Mouse (Mus musculus) hindbrain, postnatal 0 days (tissue): Measurements from ENCODE around the gene Ovol2. TPM values are rescaled to one million over a fixed set of nuclear protein-coding genes. Genes with fewer than 3 reads are reported as not detected.

Source experiments
- ATAC-seq: fragments of 200-750 bp; cut with Nextera tagmentation; 2 replicates; pipeline ENCODE4 v1.8.0; 2017; ENCODE audit warnings: mild to moderate bottlenecking, moderate TSS enrichment, moderate library complexity
- DNase-seq: peaks from one replicate; pipeline ENCODE4 v3.0.0-alpha.2; 2015; ENCODE audit warnings: low spot score
- H3K27ac ChIP-seq: fragments of 300-500 bp; sonication (generic); 2 replicates; pipeline ENCODE4 v1.5.1; 2014; ENCODE audit warnings: mild to moderate bottlenecking
- H3K27me3 ChIP-seq: fragments of 300-500 bp; sonication (generic); 2 replicates; pipeline ENCODE4 v1.6.1; 2014; ENCODE audit warnings: low read length, mixed read lengths; ENCODE audit not compliant: insufficient read depth
- H3K36me3 ChIP-seq: fragments of 300-500 bp; sonication (generic); 2 replicates; pipeline ENCODE4 v1.6.1; 2014; ENCODE audit warnings: low read length, mixed read lengths; ENCODE audit not compliant: insufficient read depth
- H3K4me1 ChIP-seq: fragments of 300-500 bp; sonication (generic); 2 replicates; pipeline ENCODE4 v1.6.1; 2014; ENCODE audit warnings: antibody characterized with exemption, low read length, mixed read lengths; ENCODE audit not compliant: insufficient read depth
- H3K4me2 ChIP-seq: fragments of 300-500 bp; sonication (generic); 2 replicates; pipeline ENCODE4 v1.6.1; 2014; ENCODE audit warnings: low read depth, mild to moderate bottlenecking, low read length, moderate library complexity, mixed read lengths
- H3K4me3 ChIP-seq: fragments of 300-500 bp; sonication (generic); 2 replicates; pipeline ENCODE4 v1.5.1; 2014; ENCODE audit warnings: low read length
- H3K9ac ChIP-seq: fragments of 300-500 bp; sonication (generic); replicated peaks from 2 replicates; pipeline ENCODE4 v1.6.1; 2014; ENCODE audit warnings: mild to moderate bottlenecking, low read length, moderate library complexity, mixed read lengths
- H3K9me3 ChIP-seq: fragments of 300-500 bp; sonication (generic); 2 replicates; pipeline ENCODE4 v1.6.1; 2016; ENCODE audit warnings: low read length, mixed read lengths
- CTCF ChIP-seq: IDR thresholded peaks from 2 replicates; pipeline ENCODE4 v1.5.1; 2016; ENCODE audit warnings: antibody characterized with exemption, control low read depth, low read depth
- WGBS: fragments of 180-500 bp; shearing (Covaris S2); extraction: QIAGEN DNeasy Blood & Tissue Kit; methylation state at CpG from one replicate; pipeline ENCODE4 v1.1.7; 2014; 5-methylcytosine and 5-hydroxymethylcytosine counted together
- polyA plus RNA-seq: library from polyadenylated mRNA; unstranded; fragments of >200 nt; fragmentation: Nextera tagmentation; extraction: Ambion mirVana; gene quantifications from 2 replicates; pipeline ENCODE4 v1.2.1, GENCODE M21; 2015
- total RNA-seq: library from RNA; depleted of rRNA; stranded (reverse); fragments of >200 nt; gene quantifications from 2 replicates; pipeline ENCODE4 v1.2.3, GENCODE M21; 2014

Ovol2 gene
- total and polyA plus RNA-seq, 2 experiments from 2014 or later: 0.09 TPM; not detected in 1

DNA sequence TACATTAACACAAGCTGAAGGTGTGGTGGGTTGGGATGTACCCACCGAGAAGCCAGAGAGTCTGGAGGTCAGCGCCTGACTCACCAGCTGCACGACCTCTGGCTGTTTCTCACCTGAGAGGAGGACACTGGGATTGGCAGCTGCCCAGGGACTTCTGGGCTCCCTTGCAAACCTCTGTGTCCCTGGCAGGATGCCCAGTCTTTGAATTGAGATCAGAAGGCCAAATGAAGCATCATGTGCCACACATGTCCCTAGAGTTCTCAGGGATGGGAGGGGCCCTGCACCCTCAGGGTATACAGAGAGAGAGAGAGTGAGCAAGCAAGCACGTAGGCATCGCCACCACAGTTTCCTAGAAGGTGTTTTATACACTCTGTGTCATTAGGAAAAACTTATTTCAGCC lies 52.2 kb downstream of the Ovol2 start:
- whole genome bisulfite sequencing: 58% methylated on average over 5 of the region's 5 CpGs
- TF ChIP-seq CTCF: no peak
- Histone ChIP-seq H3K9me3 (no peaks in the 10 kb centered on the region), H3K36me3 (0 out of 2 replicates have a peak, but pooled peaks cover 11% of the 10 kb centered on the region), H3K4me2 (no peak overlapping the region), H3K27me3 (no peaks in the 10 kb centered on the region), H3K4me3 (no peak overlapping the region), H3K27ac (no peak overlapping the region), H3K9ac (no peak overlapping the region), H3K4me1 (no peaks in the 10 kb centered on the region)
- DNase-seq: peak; percentile 34
- ATAC-seq: no peak

DNA sequence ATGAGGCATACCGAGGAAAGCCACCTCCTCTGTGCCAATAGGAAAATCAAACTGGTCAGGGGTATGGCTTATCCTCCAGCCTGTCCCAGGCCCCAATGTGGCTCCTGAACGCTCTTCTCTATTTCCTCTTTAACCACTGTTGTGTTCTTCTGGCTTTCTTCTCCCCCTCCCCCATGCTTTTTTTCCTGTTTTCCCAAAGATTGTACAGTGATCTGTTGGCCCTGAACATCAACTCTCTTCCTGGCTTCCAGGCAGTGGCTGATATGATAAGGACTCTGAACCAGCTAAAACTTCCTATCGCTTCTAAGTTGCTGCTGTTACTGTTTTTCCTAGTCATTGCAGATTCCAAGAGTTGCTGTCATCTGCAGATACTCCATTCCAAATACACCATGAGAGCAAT lies 55.1 kb downstream of the Ovol2 start:
- 86% methylated on average over 3 of the region's 3 CpGs for WGBS
- no peak overlapping the region for H3K27ac ChIP-seq
- no peaks in the 10 kb centered on the region for H3K27me3 ChIP-seq
- H3K4me2 ChIP-seq: no peak overlapping the region
- ATAC-seq (no peak), DNase-seq (no peak)
- no peak overlapping the region for H3K9ac ChIP-seq
- no peaks in the 10 kb centered on the region for H3K4me1 ChIP-seq
- H3K36me3 ChIP-seq: 0 out of 2 replicates have a peak, but pooled peaks cover 11% of the 10 kb centered on the region
- TF ChIP-seq CTCF: no peak
- H3K4me3 ChIP-seq: no peak overlapping the region
- H3K9me3 ChIP-seq: no peaks in the 10 kb centered on the region

DNA sequence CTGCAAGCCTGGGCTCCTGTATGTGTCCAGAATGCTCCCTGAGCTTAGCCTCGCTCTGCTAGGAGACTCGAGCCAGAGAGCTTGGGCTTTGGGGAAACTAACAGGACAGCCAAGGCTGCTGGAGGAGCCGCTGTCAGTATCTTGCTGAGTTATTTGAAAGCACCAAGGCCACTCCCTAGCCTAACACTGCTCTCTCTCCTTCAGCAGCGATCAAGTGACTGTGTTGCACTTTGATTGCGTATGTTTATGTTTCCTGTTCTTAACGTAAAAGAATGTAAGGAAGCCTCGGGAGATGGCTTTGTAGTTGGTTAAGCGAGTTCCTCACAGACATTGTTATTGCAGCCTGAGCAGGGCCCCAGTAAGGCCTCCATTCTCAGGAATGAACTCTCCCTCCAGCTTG lies 57.2 kb downstream of the Ovol2 start:
- Histone ChIP-seq H3K9me3 (no peaks in the 10 kb centered on the region), H3K36me3 (0 out of 2 replicates have a peak, but pooled peaks cover 7% of the 10 kb centered on the region), H3K4me3 (no peak overlapping the region), H3K27ac (no peak overlapping the region), H3K27me3 (no peaks in the 10 kb centered on the region), H3K4me2 (no peak overlapping the region), H3K9ac (no peak overlapping the region), H3K4me1 (no peaks in the 10 kb centered on the region)
- no peak for ATAC-seq
- no peak for DNase-seq
- no peak for TF ChIP-seq CTCF
- 69% methylated on average over 8 of the region's 8 CpGs for WGBS

- no peak overlapping the region for H3K27ac ChIP-seq
- H3K9me3 ChIP-seq: no peaks in the 10 kb centered on the region
- H3K4me2 ChIP-seq: no peak overlapping the region
- H3K27me3 ChIP-seq: no peaks in the 10 kb centered on the region
- DNase-seq (no peak), ATAC-seq (no peak)
- 93% methylated on average over 12 of the region's 12 CpGs for WGBS
- no peak overlapping the region for H3K4me3 ChIP-seq
- no peak overlapping the region for H3K9ac ChIP-seq
- TF ChIP-seq CTCF: no peak
- H3K36me3 ChIP-seq: no peaks in the 10 kb centered on the region
- peaks cover 12% of the 10 kb centered on the region; the same call in 1 of the 2 replicates for H3K4me1 ChIP-seq
Measured at GRCm38 (mm10) chr2:144272088-144272487, 59.9 kb downstream of the Ovol2 start.

- H3K27ac ChIP-seq: peak within 1 kb of the TSS; percentile 89
- H3K27me3 ChIP-seq: no peaks in the 10 kb centered on the region
- H3K4me3 ChIP-seq: peak within 1 kb of the TSS; percentile 89
- under 1% methylated on average over 90 of the region's 93 CpGs for WGBS
- peak within 1 kb of the TSS; percentile 89 for H3K9ac ChIP-seq
- H3K9me3 ChIP-seq: no peaks in the 10 kb centered on the region
- no peaks in the 10 kb centered on the region for H3K36me3 ChIP-seq
- peak; percentile 99 for ATAC-seq
- peak within 1 kb of the TSS; percentile 61 for H3K4me2 ChIP-seq
- no peak for TF ChIP-seq CTCF
- peaks cover 12% of the 10 kb centered on the region; the same call in 1 of the 2 replicates for H3K4me1 ChIP-seq
- DNase-seq: peak; percentile 97
Measured at GRCm38 (mm10) chr2:144270507-144271420, 61.2 kb downstream of the Ovol2 start, which contains the start of the genes Mgme1 and Snx5. Mgme1 (plus strand) TSS chr2:144270663. Snx5 (minus strand) TSS chr2:144270906.

DNA sequence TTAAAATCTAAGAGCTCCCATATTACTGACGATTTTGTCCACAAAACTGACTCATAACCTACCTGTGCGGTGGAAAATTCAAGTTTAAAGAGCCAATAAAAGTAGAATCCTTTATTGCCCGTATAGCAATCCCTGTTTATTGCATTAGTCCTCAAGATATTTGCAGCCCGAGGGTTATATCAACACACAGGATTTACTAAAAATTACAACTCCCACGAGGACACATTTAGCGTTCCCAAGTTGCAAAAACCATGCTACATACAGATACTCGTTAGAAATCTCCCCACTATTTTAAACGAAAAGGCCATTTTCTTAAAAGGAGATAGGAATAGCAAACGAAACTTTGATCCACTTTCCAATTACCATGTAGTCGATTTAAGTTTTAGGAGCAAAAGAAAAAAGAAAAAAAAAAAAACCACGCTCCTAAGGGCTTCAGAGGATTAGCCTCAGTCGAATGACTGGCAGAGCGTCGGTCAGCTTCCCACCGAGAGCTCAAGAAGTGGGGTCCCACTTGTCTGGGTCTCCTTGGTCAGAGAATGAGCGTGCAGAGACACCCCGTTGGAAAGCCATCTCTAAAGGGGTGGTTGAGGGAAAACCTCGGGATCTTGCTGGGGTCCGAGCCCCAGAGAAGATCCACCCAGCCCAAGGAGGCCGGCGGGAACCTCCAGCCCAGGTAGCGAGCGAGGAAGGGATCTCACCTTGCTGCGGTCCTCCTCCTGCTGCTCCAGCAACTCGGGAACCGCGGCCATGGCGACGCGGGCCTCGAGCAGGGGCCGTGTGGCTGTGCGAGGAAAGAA lies 62.1 kb downstream of the Ovol2 start:
- Histone ChIP-seq H3K4me1 (peaks cover 12% of the 10 kb centered on the region; the same call in 1 of the 2 replicates), H3K4me2 (peak overlapping the region; percentile 61), H3K36me3 (no peaks in the 10 kb centered on the region), H3K27me3 (no peaks in the 10 kb centered on the region), H3K27ac (peak overlapping the region; percentile 89), H3K4me3 (peak overlapping the region; percentile 89), H3K9ac (peak overlapping the region; percentile 89), H3K9me3 (no peaks in the 10 kb centered on the region)
- whole genome bisulfite sequencing: under 1% methylated on average over 25 of the region's 33 CpGs
- TF ChIP-seq CTCF: no peak
- no peak; the same call in 1 of the 2 replicates for ATAC-seq
- DNase-seq: no peak
